9 mouse cellular contexts compared by ENCODE assay signal in genomic region chr8:70120667-70121066, GRCm38 (mm10). TPM values are rescaled to one million over a fixed set of nuclear protein-coding genes. Genes with fewer than 3 reads are reported as not detected.
DNase-seq lines count a peak whose midpoint lies in the region; TF ChIP-seq lines count a peak whose summit lies in the region.
"Had no signal": no experiment of that assay in that cellular context is flagged by ENCODE, and none has a peak within 500 bp of the region (broad histone marks: within the 10 kb centered on the region; RNA-seq: fewer than 3 reads in every experiment).

Ncan (minus strand) TSS chr8:70120873.

- no peaks in the 10 kb centered on the region for H3K9me3 ChIP-seq in ES-Bruce4 (replicated peaks; ENCODE audit: control insufficient read depth, insufficient read depth, low read length, poor library complexity, severe bottlenecking)
- no peaks in the 10 kb centered on the region for H3K9me3 ChIP-seq in embryonic facial prominence, embryonic 10.5 days

- H3K36me3 ChIP-seq in ES-Bruce4 (ENCODE audit: control insufficient read depth, insufficient read depth, low read length, poor library complexity, severe bottlenecking), result no peaks in the 10 kb centered on the region
- no peaks in the 10 kb centered on the region for H3K36me3 ChIP-seq in embryonic facial prominence, embryonic 10.5 days (replicated peaks)

- no peak for TF ChIP-seq CTCF in ES-Bruce4 (IDR thresholded peaks at IDR 0.05; ENCODE audit: low read depth, low read length)
- TF ChIP-seq CTCF in layer of hippocampus, adult 2 months (conservative IDR thresholded peaks at IDR 0.05), result no peak

- no peaks in the 10 kb centered on the region for H3K4me1 ChIP-seq in ES-Bruce4 (ENCODE audit: control insufficient read depth, insufficient read depth, low read length)
- peaks cover 24% of the 10 kb centered on the region for H3K4me1 ChIP-seq in embryonic facial prominence, embryonic 10.5 days

- 2% methylated on average over 19 of the region's 19 CpGs for WGBS in embryonic facial prominence, embryonic 10.5 days

- TF ChIP-seq EP300 in ES-Bruce4 (IDR thresholded peaks at IDR 0.05; ENCODE audit: insufficient read depth, low read depth, low read length), result no peak

- no peak within 1 kb of the TSS for H3K27ac ChIP-seq in ES-Bruce4 (ENCODE audit: insufficient read depth, low read length)
- H3K27ac ChIP-seq in embryonic facial prominence, embryonic 10.5 days (replicated peaks), result peak within 1 kb of the TSS; percentile 72
- peak within 1 kb of the TSS; percentile 92 for H3K27ac ChIP-seq in layer of hippocampus, adult 2 months

- peak within 1 kb of the TSS; percentile 8; the same call in 1 of the 2 replicates for H3K4me3 ChIP-seq in ES-Bruce4 (ENCODE audit: low read depth, low read length)
- peak within 1 kb of the TSS; percentile 55 for H3K4me3 ChIP-seq in embryonic facial prominence, embryonic 10.5 days
- H3K4me3 ChIP-seq in layer of hippocampus, adult 2 months, result peak within 1 kb of the TSS; percentile 71

- H3K9ac ChIP-seq in ES-Bruce4 (ENCODE audit: low read depth, poor library complexity, severe bottlenecking), result peak within 1 kb of the TSS; percentile 16

- H3K27me3 ChIP-seq in ES-Bruce4 (ENCODE audit: control insufficient read depth, insufficient read depth, low read length, poor library complexity, severe bottlenecking), result peaks cover 2% of the 10 kb centered on the region; the same call in 1 of the 2 replicates
- H3K27me3 ChIP-seq in embryonic facial prominence, embryonic 10.5 days (replicated peaks; ENCODE audit: low read depth, poor library complexity, severe bottlenecking), result peaks cover 59% of the 10 kb centered on the region

- TF ChIP-seq POLR2A in ES-Bruce4 (IDR thresholded peaks at IDR 0.05; ENCODE audit: insufficient read depth, low read length), result peak; percentile 48

- peak; percentile 56 for DNase-seq in adrenal gland, adult 2 months
- peak; percentile 89 for DNase-seq in embryonic facial prominence, embryonic 10.5 days (ENCODE audit: low spot score)
- peak; percentile 73 for DNase-seq in heart, postnatal 4 days
- DNase-seq in layer of hippocampus, adult 2 months (ENCODE audit: low spot score in 2 of 2), result peak; percentile 88 to 94
- DNase-seq in lung, postnatal 14 days, result peak; percentile 55
- DNase-seq in right cerebral cortex, postnatal 14 days, result peak; percentile 95
- DNase-seq in adipocyte (ENCODE audit: low spot score), result no peak

RNA-seq across cellular contexts. Expression of gene Ncan, which starts in this region (rescaled TPM):
- 1.4 and 1.6 TPM in 2 replicates for polyA plus RNA-seq in ES-Bruce4 (2011; ENCODE audit: insufficient read depth, insufficient read length, low read depth, missing spikeins)
- under 1 TPM; 0.24 to 0.26 TPM for total RNA-seq in adrenal gland, adult 2 months (2021)
- 0.89 and 1.3 TPM in 2 replicates for polyA plus RNA-seq in adrenal gland, adult 2 months (2012; rRNA removed)
- 6.2 and 6.8 TPM in 2 replicates for polyA plus RNA-seq in embryonic facial prominence, embryonic 10.5 days (2016; fragmentation: Nextera tagmentation; extraction: Ambion mirVana)
- 1 to 10 TPM in 1 of 2 experiments, under 1 TPM in 1; 0.81 to 1.2 TPM for total RNA-seq in heart, postnatal 4 days (2021)
- total RNA-seq in layer of hippocampus, adult 2 months (2021), result 100 to 1,000 TPM; 146 to 158 TPM
- total RNA-seq: neutrophil, adult 5-6 weeks had no signal

Comparison
In these comparisons a context has a peak if more than half of its experiments do, and no peak if none do; other contexts are left out.
1. RNA of gene Ncan (total RNA-seq): 146 to 158 TPM in layer of hippocampus, adult 2 months; 0.81 to 1.2 TPM in heart, postnatal 4 days and 0.24 to 0.26 TPM in adrenal gland, adult 2 months; every median in the first group is over 10 times any median in the second.
2. H3K4me3 ChIP-seq: peak in every context shown above with its lines; median percentile 71 in layer of hippocampus, adult 2 months; 55 in embryonic facial prominence, embryonic 10.5 days; 8 in ES-Bruce4.